In genomic region chr4:3083161-3084020, GRCm38 (mm10) we compare ENCODE assay signal across 7 mouse cellular contexts.
DNase-seq lines count a peak whose midpoint lies in the region; ATAC-seq lines count a peak whose summit lies in the region.

No protein-coding gene starts in this region.

- no peaks in the 10 kb centered on the region for H3K36me3 ChIP-seq in forebrain, embryonic 15.5 days
- H3K36me3 ChIP-seq in intestine, embryonic 16.5 days (ENCODE audit: control insufficient read depth, insufficient read depth, low read length) = no peaks in the 10 kb centered on the region
- H3K36me3 ChIP-seq in midbrain, embryonic 13.5 days = 0 out of 2 replicates have a peak, but pooled peaks cover 8% of the 10 kb centered on the region

- no peaks in the 10 kb centered on the region for H3K27me3 ChIP-seq in forebrain, embryonic 15.5 days
- H3K27me3 ChIP-seq in intestine, embryonic 16.5 days (replicated peaks; ENCODE audit: control insufficient read depth, insufficient read depth, low read length) = no peaks in the 10 kb centered on the region
- no peaks in the 10 kb centered on the region for H3K27me3 ChIP-seq in midbrain, embryonic 13.5 days

- ATAC-seq in forebrain, embryonic 15.5 days (replicated peaks) = peak; percentile 39
- ATAC-seq in intestine, embryonic 16.5 days = peak; percentile 38
- ATAC-seq in midbrain, embryonic 13.5 days = peak; percentile 55

- no peak overlapping the region for H3K4me2 ChIP-seq in forebrain, embryonic 15.5 days (replicated peaks)
- no peak overlapping the region for H3K4me2 ChIP-seq in intestine, embryonic 16.5 days (ENCODE audit: low read depth, low read length)
- H3K4me2 ChIP-seq in midbrain, embryonic 13.5 days (replicated peaks) = no peak overlapping the region

- H3K27ac ChIP-seq in forebrain, embryonic 15.5 days (replicated peaks) = no peak overlapping the region
- no peak overlapping the region for H3K27ac ChIP-seq in intestine, embryonic 16.5 days (ENCODE audit: low read length)
- H3K27ac ChIP-seq in midbrain, embryonic 13.5 days = no peak overlapping the region

- H3K9me3 ChIP-seq in forebrain, embryonic 15.5 days = peaks cover 72% of the 10 kb centered on the region
- H3K9me3 ChIP-seq in intestine, embryonic 16.5 days (ENCODE audit: control insufficient read depth, low read length) = peaks cover 64% of the 10 kb centered on the region
- H3K9me3 ChIP-seq in midbrain, embryonic 13.5 days = peaks cover 94% of the 10 kb centered on the region

- no peak overlapping the region for H3K9ac ChIP-seq in forebrain, embryonic 15.5 days (replicated peaks)
- no peak overlapping the region for H3K9ac ChIP-seq in intestine, embryonic 16.5 days (ENCODE audit: low read depth, low read length)
- H3K9ac ChIP-seq in midbrain, embryonic 13.5 days (replicated peaks) = no peak overlapping the region

- DNase-seq in 3134 (ENCODE audit: extremely low read depth, insufficient read length, low spot score) = peak; percentile 34
- peak; percentile 46 for DNase-seq in 416B (ENCODE audit: low read depth)
- peak; percentile 30 for DNase-seq in thymus, postnatal 4 days
- no peak for DNase-seq in adrenal gland, adult 2 months

- no peak overlapping the region for H3K4me3 ChIP-seq in forebrain, embryonic 15.5 days
- H3K4me3 ChIP-seq in intestine, embryonic 16.5 days (ENCODE audit: low read length) = no peak overlapping the region
- H3K4me3 ChIP-seq in midbrain, embryonic 13.5 days (replicated peaks) = no peak overlapping the region

- H3K4me1 ChIP-seq in forebrain, embryonic 15.5 days = no peaks in the 10 kb centered on the region
- H3K4me1 ChIP-seq in intestine, embryonic 16.5 days (ENCODE audit: control insufficient read depth, insufficient read depth, low read length) = no peaks in the 10 kb centered on the region
- H3K4me1 ChIP-seq in midbrain, embryonic 13.5 days (replicated peaks) = no peaks in the 10 kb centered on the region

- WGBS in forebrain, embryonic 15.5 days = 54% methylated on average over 8 of the region's 8 CpGs
- 54% methylated on average over 8 of the region's 8 CpGs for WGBS in intestine, embryonic 16.5 days
- 52% methylated on average over 8 of the region's 8 CpGs for WGBS in midbrain, embryonic 13.5 days
